Mouse (Mus musculus) 3134 (cell line): ENCODE results near the gene Pabpn1l.

ENCODE experiments used
- DNase-seq: peaks from one replicate; pipeline ENCODE4 v3.0.0-alpha.2; 2011; ENCODE audit warnings: low spot score; ENCODE audit not compliant: insufficient read length; ENCODE audit errors: extremely low read depth

Gene Pabpn1l

GRCm38 (mm10) chr8:122622727-122623126 lies at the start of gene Pabpn1l:
Gene Pabpn1l (minus strand): TSS chr8:122622739.
- no peak for DNase-seq

GRCm38 (mm10) chr8:122671894-122672293 lies 49.4 kb upstream of the Pabpn1l start:
- DNase-seq, result no peak

- DNase-seq, result no peak
Measured at GRCm38 (mm10) chr8:122670718-122671117, 48.2 kb upstream of the Pabpn1l start.

- no peak for DNase-seq
Measured at GRCm38 (mm10) chr8:122670001-122670400, 47.5 kb upstream of the Pabpn1l start.

GRCm38 (mm10) chr8:122669370-122669769 lies 46.8 kb upstream of the Pabpn1l start:
- DNase-seq, result no peak

GRCm38 (mm10) chr8:122667854-122668253 lies 45.3 kb upstream of the Pabpn1l start:
- DNase-seq, result peak; percentile 68

- no peak for DNase-seq
Measured at GRCm38 (mm10) chr8:122666827-122667226, 44.3 kb upstream of the Pabpn1l start.

GRCm38 (mm10) chr8:122666338-122666764 lies 43.8 kb upstream of the Pabpn1l start:
- no peak for DNase-seq

- no peak for DNase-seq
Measured at GRCm38 (mm10) chr8:122665667-122666316, 43.3 kb upstream of the Pabpn1l start.

- DNase-seq, result no peak
Measured at GRCm38 (mm10) chr8:122665221-122665620, 42.7 kb upstream of the Pabpn1l start.

- DNase-seq, result no peak
Measured at GRCm38 (mm10) chr8:122663670-122664069, 41.1 kb upstream of the Pabpn1l start.

GRCm38 (mm10) chr8:122663106-122663505 lies 40.6 kb upstream of the Pabpn1l start:
- DNase-seq, result no peak

GRCm38 (mm10) chr8:122661894-122662293 lies 39.4 kb upstream of the Pabpn1l start:
- DNase-seq, result no peak

GRCm38 (mm10) chr8:122661138-122661537 lies 38.6 kb upstream of the Pabpn1l start:
- peak; percentile 65 for DNase-seq

GRCm38 (mm10) chr8:122660022-122660421 lies 37.5 kb upstream of the Pabpn1l start:
- DNase-seq, result no peak

- no peak for DNase-seq
Measured at GRCm38 (mm10) chr8:122658807-122659160, 36.2 kb upstream of the Pabpn1l start.

GRCm38 (mm10) chr8:122658149-122658806 lies 35.7 kb upstream of the Pabpn1l start:
- DNase-seq, result no peak

- DNase-seq, result no peak
Measured at GRCm38 (mm10) chr8:122656056-122656999, 33.8 kb upstream of the Pabpn1l start.

- no peak for DNase-seq
Measured at GRCm38 (mm10) chr8:122654768-122655167, 32.2 kb upstream of the Pabpn1l start.

- no peak for DNase-seq
Measured at GRCm38 (mm10) chr8:122652643-122653042, 30.1 kb upstream of the Pabpn1l start.

- no peak for DNase-seq
Measured at GRCm38 (mm10) chr8:122651326-122651921, 28.9 kb upstream of the Pabpn1l start.
